Mouse (Mus musculus) midbrain, embryonic 13.5 days (tissue): Measurements from ENCODE around the gene Slc7a6. TPM values are rescaled to one million over a fixed set of nuclear protein-coding genes. Genes with fewer than 3 reads are reported as not detected.

Source experiments
- polyA plus RNA-seq: library from polyadenylated mRNA; unstranded; fragments of >200 nt; fragmentation: Nextera tagmentation; extraction: Ambion mirVana; gene quantifications from 2 replicates; pipeline ENCODE4 v1.2.1, GENCODE M21; 2015

Gene Slc7a6
- polyA plus RNA-seq, 1 experiment from 2014 or later = 81.0 TPM

Other genes with a start within 250 kb of the Slc7a6 start
- gene Ctrl, start 235.0 kb upstream of the Slc7a6 start, polyA plus RNA-seq = 2.6 and 2.9 TPM in 2 replicates
- gene Psmb10, start 230.4 kb upstream of the Slc7a6 start, polyA plus RNA-seq = 38.7 and 40.3 TPM in 2 replicates
- 0.30 and 0.54 TPM in 2 replicates for gene Lcat, start 225.5 kb upstream of the Slc7a6 start, polyA plus RNA-seq
- 5.2 and 5.6 TPM in 2 replicates for gene Slc12a4, start 202.8 kb upstream of the Slc7a6 start, polyA plus RNA-seq
- not detected in 2 replicates for gene Dpep3, start 189.4 kb upstream of the Slc7a6 start, polyA plus RNA-seq
- gene Dus2, start 177.5 kb upstream of the Slc7a6 start, polyA plus RNA-seq = 19.3 and 23.0 TPM in 2 replicates
- gene Dpep2nb, start 162.9 kb upstream of the Slc7a6 start, polyA plus RNA-seq = not detected in 2 replicates
- 19.1 and 20.6 TPM in 2 replicates for gene Ddx28, start 157.0 kb upstream of the Slc7a6 start, polyA plus RNA-seq
- gene Nfatc3, start 110.0 kb upstream of the Slc7a6 start, polyA plus RNA-seq = 3.9 and 4.4 TPM in 2 replicates
- gene Esrp2, start 31.9 kb upstream of the Slc7a6 start, polyA plus RNA-seq = 0.09 TPM in 1 of 2 replicates, not detected in the other
- gene Pla2g15, start 18.5 kb upstream of the Slc7a6 start, polyA plus RNA-seq = 16.8 and 18.4 TPM in 2 replicates
- 36.6 and 42.6 TPM in 2 replicates for gene Slc7a6os, start 42.1 kb downstream of the Slc7a6 start, polyA plus RNA-seq
- 57.8 and 62.6 TPM in 2 replicates for gene Prmt7, start 42.1 kb downstream of the Slc7a6 start, polyA plus RNA-seq
- gene Smpd3, start 169.1 kb downstream of the Slc7a6 start, polyA plus RNA-seq = 44.4 and 45.3 TPM in 2 replicates
- gene Zfp90, start 246.5 kb downstream of the Slc7a6 start, polyA plus RNA-seq = 44.4 and 46.9 TPM in 2 replicates